Mouse (Mus musculus) C2C12 (cell line): ENCODE measurements around the gene Hc. TPM values are rescaled to one million over a fixed set of nuclear protein-coding genes. Genes with fewer than 3 reads are reported as not detected.

Source experiments
- H3K27me3 ChIP-seq: one replicate; pipeline ENCODE4 v1.6.1; 2011; ENCODE audit not compliant: control insufficient read depth, insufficient read depth, insufficient read length
- H3K36me3 ChIP-seq: one replicate; pipeline ENCODE4 v1.6.1; 2011; ENCODE audit not compliant: control insufficient read depth, insufficient read depth
- H3K4me3 ChIP-seq: one replicate; pipeline ENCODE4 v1.5.1; 2011; ENCODE audit warnings: mild to moderate bottlenecking, control low read depth; ENCODE audit not compliant: poor library complexity, insufficient read depth, severe bottlenecking
- H3K79me2 ChIP-seq: one replicate; pipeline ENCODE4 v1.6.1; 2011; ENCODE audit not compliant: control insufficient read depth, insufficient read depth
- H3K79me3 ChIP-seq: one replicate; pipeline ENCODE4 v1.6.1; 2011; ENCODE audit warnings: low read depth, control low read depth
- H3ac ChIP-seq: one replicate; pipeline ENCODE3; 2011; ENCODE audit warnings: low read depth; ENCODE audit not compliant: control insufficient read depth, insufficient read length
- CEBPB ChIP-seq: IDR thresholded peaks from one replicate; pipeline ENCODE4 v1.6.1; 2011; ENCODE audit warnings: low read depth, mild to moderate bottlenecking, control low read depth, moderate library complexity
- CTCF ChIP-seq: IDR thresholded peaks from one replicate; pipeline ENCODE4 v1.5.1; 2011; ENCODE audit not compliant: control insufficient read depth, insufficient read depth, insufficient read length
- FOSL1 ChIP-seq: IDR thresholded peaks from one replicate; pipeline ENCODE4 v1.8.0; 2011; ENCODE audit warnings: mild to moderate bottlenecking, low read length; ENCODE audit not compliant: poor library complexity, insufficient read depth, severe bottlenecking
- MAX ChIP-seq: IDR thresholded peaks from one replicate; pipeline ENCODE4 v1.6.1; 2011; ENCODE audit warnings: mild to moderate bottlenecking, control low read depth
- MYOD1 ChIP-seq: IDR thresholded peaks from one replicate; pipeline ENCODE4 v1.6.1; 2011; ENCODE audit warnings: low read depth; ENCODE audit not compliant: control insufficient read depth, insufficient read length
- MYOG ChIP-seq: IDR thresholded peaks from one replicate; pipeline ENCODE4 v1.6.1; 2011; ENCODE audit not compliant: control insufficient read depth, insufficient read length; ENCODE audit errors: extremely low read depth
- USF1 ChIP-seq: IDR thresholded peaks from one replicate; pipeline ENCODE4 v1.6.1; 2011; ENCODE audit warnings: low read depth, mild to moderate bottlenecking, control low read depth, moderate library complexity
- polyA plus RNA-seq: library from polyadenylated mRNA; unstranded; fragments of >200 nt; fragmentation: generic; extraction: Trizol; gene quantifications from one replicate; pipeline ENCODE4 v1.2.1, GENCODE M21; 2012; ENCODE audit warnings: missing spikeins

The Hc gene
- polyA plus RNA-seq, 1 experiment = under 0.01 TPM

- H3K36me3 ChIP-seq = no peaks in the 10 kb centered on the region
- H3K4me3 ChIP-seq = no peak overlapping the region
- TF ChIP-seq MYOD1 = no peak
- H3K27me3 ChIP-seq = no peaks in the 10 kb centered on the region
- H3K79me2 ChIP-seq = no peaks in the 10 kb centered on the region
- H3ac ChIP-seq = no peak overlapping the region
- no peaks in the 10 kb centered on the region for H3K79me3 ChIP-seq
Measured at GRCm38 (mm10) chr2:34964230-34964629, 97.0 kb downstream of the Hc start.

- Histone ChIP-seq H3K36me3 (no peaks in the 10 kb centered on the region), H3K4me3 (no peak overlapping the region), H3ac (no peak overlapping the region), H3K27me3 (no peaks in the 10 kb centered on the region), H3K79me3 (no peaks in the 10 kb centered on the region), H3K79me2 (no peaks in the 10 kb centered on the region)
- TF ChIP-seq FOSL1 (no peak), USF1 (peak; percentile 93), MYOD1 (peak; percentile 72)
Measured at GRCm38 (mm10) chr2:34963371-34963956, 97.8 kb downstream of the Hc start.

DNA sequence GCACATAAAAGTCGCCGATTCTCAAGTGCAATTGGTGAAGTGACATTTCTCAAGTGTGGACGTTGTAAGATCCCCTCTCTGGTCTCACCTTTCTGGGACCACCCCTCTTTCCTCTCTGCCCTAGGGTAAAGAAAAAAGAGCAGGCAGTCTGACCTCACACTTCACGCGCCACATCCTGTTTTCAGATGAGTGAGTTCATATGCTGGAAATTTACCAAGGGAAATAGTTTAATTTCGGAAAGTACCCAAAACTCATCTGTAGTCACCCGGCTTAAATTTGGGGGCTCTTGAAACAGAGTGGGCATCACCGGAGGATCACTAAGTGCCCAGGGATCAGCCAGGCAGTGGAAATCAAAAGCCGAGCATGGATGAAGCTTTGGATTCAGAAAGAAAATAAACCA is 98.3 kb downstream of the Hc start:
- Histone ChIP-seq H3K27me3 (no peaks in the 10 kb centered on the region), H3ac (no peak overlapping the region), H3K79me3 (no peaks in the 10 kb centered on the region), H3K36me3 (no peaks in the 10 kb centered on the region), H3K79me2 (no peaks in the 10 kb centered on the region), H3K4me3 (no peak overlapping the region)
- TF ChIP-seq CEBPB (no peak), MYOD1 (no peak), MAX (no peak), CTCF (no peak), USF1 (no peak), FOSL1 (no peak), MYOG (no peak)

- no peak overlapping the region for H3K4me3 ChIP-seq
- TF ChIP-seq USF1 (no peak), MYOD1 (no peak), MYOG (no peak), FOSL1 (no peak), MAX (no peak), CTCF (no peak), CEBPB (no peak)
- H3ac ChIP-seq = no peak overlapping the region
- no peaks in the 10 kb centered on the region for H3K79me3 ChIP-seq
- H3K79me2 ChIP-seq = no peaks in the 10 kb centered on the region
- no peaks in the 10 kb centered on the region for H3K27me3 ChIP-seq
- no peaks in the 10 kb centered on the region for H3K36me3 ChIP-seq
Measured at GRCm38 (mm10) chr2:34962211-34962610, 99.0 kb downstream of the Hc start.

DNA sequence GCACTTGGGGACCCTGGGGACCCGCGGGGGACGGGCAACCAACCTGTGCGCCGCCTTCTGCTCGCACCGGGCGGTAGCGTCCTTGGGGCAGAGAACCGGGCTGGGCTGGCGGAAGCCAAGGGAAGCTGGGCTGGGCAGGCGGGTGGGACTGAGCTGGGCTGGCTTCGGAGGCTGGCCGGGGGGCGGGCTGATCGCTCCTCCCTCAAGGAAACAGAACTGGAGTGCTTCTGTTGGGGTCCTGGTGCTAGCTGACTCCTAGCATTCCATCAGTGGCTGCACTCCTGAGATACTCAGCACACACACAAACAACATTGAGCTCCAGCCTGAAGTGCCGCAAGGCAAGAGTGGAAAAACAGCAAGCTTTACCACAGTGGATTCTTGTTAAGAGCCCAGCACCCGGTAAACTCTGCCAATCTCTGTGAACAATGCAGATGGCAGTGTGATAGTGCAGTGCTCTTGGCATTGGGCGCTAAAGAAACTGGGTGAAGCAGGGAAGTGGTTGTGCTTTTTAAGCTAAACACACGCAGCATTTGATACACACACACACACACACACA is 99.7 kb downstream of the Hc start, which contains the start of gene Traf1:
TSS of gene Traf1 (minus strand) at position 292 of the 556 bp plus-strand sequence.
- Histone ChIP-seq H3K27me3 (no peaks in the 10 kb centered on the region), H3K79me2 (no peaks in the 10 kb centered on the region), H3K79me3 (no peaks in the 10 kb centered on the region), H3K36me3 (no peaks in the 10 kb centered on the region), H3ac (no peak within 1 kb of the TSS), H3K4me3 (no peak within 1 kb of the TSS)
- TF ChIP-seq USF1 (no peak), FOSL1 (no peak), MAX (no peak), CEBPB (no peak), MYOD1 (no peak), CTCF (no peak)

- H3ac ChIP-seq = no peak overlapping the region
- H3K27me3 ChIP-seq = no peaks in the 10 kb centered on the region
- TF ChIP-seq USF1 (no peak), MAX (no peak), CTCF (no peak), CEBPB (no peak), FOSL1 (no peak), MYOD1 (no peak), MYOG (no peak)
- no peaks in the 10 kb centered on the region for H3K79me2 ChIP-seq
- H3K79me3 ChIP-seq = no peaks in the 10 kb centered on the region
- H3K4me3 ChIP-seq = no peak overlapping the region
- no peaks in the 10 kb centered on the region for H3K36me3 ChIP-seq
Measured at GRCm38 (mm10) chr2:34960966-34961365, 100.3 kb downstream of the Hc start.
